Mouse (Mus musculus): ENCODE results near the gene Mtus2. TPM values are rescaled to one million over a fixed set of nuclear protein-coding genes. Genes with fewer than 3 reads are reported as not detected.

Gene Mtus2
- polyA plus RNA-seq, 1 experiment, result not detected

GRCm38 (mm10) chr5:148289951-148290350, 332.8 kb downstream of the Mtus2 start:
- no peak for TF ChIP-seq GATA1 (IDR thresholded peaks at IDR 0.05; ENCODE audit: low read length)

GRCm38 (mm10) chr5:148292862-148293261, 335.7 kb downstream of the Mtus2 start:
- TF ChIP-seq GATA1 (IDR thresholded peaks at IDR 0.05; ENCODE audit: low read length), result no peak

GRCm38 (mm10) chr5:148293346-148293745, 336.2 kb downstream of the Mtus2 start:
- TF ChIP-seq GATA1 (IDR thresholded peaks at IDR 0.05; ENCODE audit: low read length), result no peak

GRCm38 (mm10) chr5:148302968-148303367, 345.8 kb downstream of the Mtus2 start:
- TF ChIP-seq GATA1 (IDR thresholded peaks at IDR 0.05; ENCODE audit: low read length), result no peak

- no peak for TF ChIP-seq GATA1 (IDR thresholded peaks at IDR 0.05; ENCODE audit: low read length)
Measured at GRCm38 (mm10) chr5:148304112-148304511, 347.0 kb downstream of the Mtus2 start.

- no peak for TF ChIP-seq GATA1 (IDR thresholded peaks at IDR 0.05; ENCODE audit: low read length)
Measured at GRCm38 (mm10) chr5:148310790-148311189, 353.7 kb downstream of the Mtus2 start.

- TF ChIP-seq GATA1 (IDR thresholded peaks at IDR 0.05; ENCODE audit: low read length), result no peak
Measured at GRCm38 (mm10) chr5:148312443-148312842, 355.3 kb downstream of the Mtus2 start.

GRCm38 (mm10) chr5:148314931-148315330, 357.8 kb downstream of the Mtus2 start:
- no peak for TF ChIP-seq GATA1 (IDR thresholded peaks at IDR 0.05; ENCODE audit: low read length)

GRCm38 (mm10) chr5:148325317-148325885, 368.3 kb downstream of the Mtus2 start:
- TF ChIP-seq GATA1 (IDR thresholded peaks at IDR 0.05; ENCODE audit: low read length), result no peak

GRCm38 (mm10) chr5:148328982-148329381, 371.9 kb downstream of the Mtus2 start:
- TF ChIP-seq GATA1 (IDR thresholded peaks at IDR 0.05; ENCODE audit: low read length), result no peak

GRCm38 (mm10) chr5:148331229-148331776, 374.2 kb downstream of the Mtus2 start:
- no peak for TF ChIP-seq GATA1 (IDR thresholded peaks at IDR 0.05; ENCODE audit: low read length)

GRCm38 (mm10) chr5:148331926-148332621, 375.0 kb downstream of the Mtus2 start:
- no peak for TF ChIP-seq GATA1 (IDR thresholded peaks at IDR 0.05; ENCODE audit: low read length)

- no peak for TF ChIP-seq GATA1 (IDR thresholded peaks at IDR 0.05; ENCODE audit: low read length)
Measured at GRCm38 (mm10) chr5:148332622-148332974, 375.5 kb downstream of the Mtus2 start.

- TF ChIP-seq GATA1 (IDR thresholded peaks at IDR 0.05; ENCODE audit: low read length), result no peak
Measured at GRCm38 (mm10) chr5:148339126-148339525, 382.0 kb downstream of the Mtus2 start.

- no peak for TF ChIP-seq GATA1 (IDR thresholded peaks at IDR 0.05; ENCODE audit: low read length)
Measured at GRCm38 (mm10) chr5:148342061-148342741, 385.1 kb downstream of the Mtus2 start.

GRCm38 (mm10) chr5:148344374-148344773, 387.3 kb downstream of the Mtus2 start:
- no peak for TF ChIP-seq GATA1 (IDR thresholded peaks at IDR 0.05; ENCODE audit: low read length)
